Mouse (Mus musculus) spleen, adult 12 weeks (tissue): ENCODE data around the gene Nr2f1.
"Not testable (repeated sequence)": the region's sequence is repeated elsewhere in the genome, so short reads cannot be mapped to it uniquely, and the experiment has no call there.

Experiments used
- DNase-seq: peaks from one replicate; pipeline ENCODE4 v3.0.0; 2022; ENCODE audit warnings: low spot score

The Nr2f1 gene

DNA sequence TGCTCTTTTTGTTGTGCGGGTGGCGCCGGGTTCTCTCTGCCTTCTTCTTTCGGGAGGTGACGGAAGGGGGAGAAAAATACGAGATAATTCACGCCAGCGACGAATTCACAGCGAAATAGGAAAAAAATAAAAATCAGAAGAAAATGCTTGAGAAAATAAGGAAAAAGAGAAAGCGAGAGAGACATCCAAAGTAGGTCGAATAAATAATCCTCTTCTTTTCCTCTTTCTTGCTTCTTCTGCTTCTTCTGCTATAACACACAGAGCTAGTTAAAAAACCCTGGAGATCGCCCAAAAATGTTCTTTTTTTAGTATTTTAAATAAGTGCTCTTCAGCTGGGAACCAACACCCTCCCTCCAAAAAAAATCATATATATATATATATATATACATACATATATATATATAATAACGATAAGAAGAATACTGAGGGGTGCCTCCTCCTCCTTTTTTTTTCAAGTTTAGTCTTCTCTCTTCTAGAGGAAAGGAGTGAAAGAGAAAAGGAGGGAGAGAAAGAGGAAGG is at the start of gene Nr2f1:
Nr2f1 (minus strand) TSS at position 116 of the 519 bp plus-strand sequence.
- no peak for DNase-seq

GRCm38 (mm10) chr13:78221680-78222079 is 22.1 kb upstream of the Nr2f1 start:
- no peak for DNase-seq

DNA sequence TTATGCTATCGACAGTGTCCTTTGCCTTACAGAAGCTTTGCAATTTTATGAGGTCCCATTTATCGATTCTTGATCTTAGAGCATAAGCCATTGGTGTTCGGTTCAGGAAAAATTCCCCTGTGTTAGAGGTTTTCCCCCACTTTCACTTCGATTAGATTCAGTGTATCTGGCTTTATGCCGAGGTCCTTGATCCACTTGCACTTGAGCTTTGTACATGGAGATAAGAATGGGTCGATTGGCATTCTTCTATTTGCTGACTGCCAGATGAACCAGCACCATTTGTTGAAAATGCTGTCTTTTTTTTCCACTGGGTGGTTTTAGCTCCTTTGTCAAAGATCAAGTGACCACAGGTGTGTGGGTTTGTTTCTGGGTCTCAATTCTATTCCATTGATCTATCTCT is 20.7 kb upstream of the Nr2f1 start:
- not testable (repeated sequence) for DNase-seq

DNA sequence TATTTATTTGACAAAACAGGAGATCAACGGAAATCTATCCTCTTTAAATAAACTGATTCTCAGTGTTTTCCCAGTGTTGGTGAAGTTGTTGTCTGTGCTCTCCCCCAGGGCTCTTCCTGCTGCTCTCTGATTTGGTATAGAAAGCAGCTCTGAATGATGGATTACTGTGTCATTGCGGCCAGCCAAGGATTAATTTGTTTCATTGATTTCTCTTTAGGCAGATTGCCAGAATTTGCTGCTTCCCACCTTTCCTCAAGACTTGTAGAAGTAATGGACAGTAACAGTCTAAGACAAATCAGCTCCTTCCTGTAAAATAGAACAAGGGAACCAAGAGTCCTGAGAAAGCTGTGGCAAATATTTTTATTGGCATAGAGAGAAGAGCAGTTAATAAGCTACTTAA is 15.7 kb upstream of the Nr2f1 start:
- no peak for DNase-seq

GRCm38 (mm10) chr13:78213155-78213554 is 13.6 kb upstream of the Nr2f1 start:
- no peak for DNase-seq

DNA sequence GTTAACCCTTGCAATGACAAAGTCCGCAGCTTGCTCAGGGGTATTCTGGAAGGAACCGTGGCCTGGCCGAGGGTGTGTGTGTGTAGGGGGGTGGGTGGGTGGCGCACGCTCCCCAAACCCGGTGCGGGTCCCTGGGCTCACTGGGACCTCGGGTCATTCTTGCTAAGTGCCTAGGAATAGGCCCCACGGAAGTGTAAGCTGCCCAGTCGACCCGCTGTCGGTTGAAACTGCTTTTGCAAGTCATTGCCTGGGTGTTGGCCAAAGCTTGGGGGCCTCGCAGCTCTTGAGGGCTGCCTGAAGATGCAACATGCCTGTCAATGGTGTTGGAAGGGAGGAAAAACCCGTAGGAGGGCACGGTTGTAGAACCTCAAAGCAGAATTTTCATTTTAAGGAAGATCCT is 12.6 kb upstream of the Nr2f1 start:
- DNase-seq, result no peak

- DNase-seq, result no peak
Measured at GRCm38 (mm10) chr13:78211231-78212010, 11.9 kb upstream of the Nr2f1 start.

DNA sequence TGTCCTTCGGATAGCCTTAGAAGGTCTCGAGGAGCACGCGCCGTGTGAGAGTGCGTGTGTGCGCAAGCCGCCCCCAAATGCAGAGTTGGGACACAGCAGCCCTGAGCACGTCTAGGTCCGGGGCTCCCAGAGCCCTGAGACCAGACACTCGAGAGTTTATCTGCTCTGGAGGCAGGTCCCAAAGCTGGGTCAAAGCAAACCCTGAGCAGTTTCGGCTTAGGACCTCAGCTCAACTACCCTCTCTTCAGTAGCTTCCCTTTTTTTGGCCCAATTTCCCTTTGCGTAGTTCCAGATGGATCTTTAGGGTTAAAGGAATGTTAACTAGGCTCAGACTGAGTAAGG is 11.2 kb upstream of the Nr2f1 start:
- no peak for DNase-seq

GRCm38 (mm10) chr13:78210029-78210747 is 10.6 kb upstream of the Nr2f1 start:
- no peak for DNase-seq

- DNase-seq, result no peak
Measured at GRCm38 (mm10) chr13:78209611-78210028, 10.1 kb upstream of the Nr2f1 start.

DNA sequence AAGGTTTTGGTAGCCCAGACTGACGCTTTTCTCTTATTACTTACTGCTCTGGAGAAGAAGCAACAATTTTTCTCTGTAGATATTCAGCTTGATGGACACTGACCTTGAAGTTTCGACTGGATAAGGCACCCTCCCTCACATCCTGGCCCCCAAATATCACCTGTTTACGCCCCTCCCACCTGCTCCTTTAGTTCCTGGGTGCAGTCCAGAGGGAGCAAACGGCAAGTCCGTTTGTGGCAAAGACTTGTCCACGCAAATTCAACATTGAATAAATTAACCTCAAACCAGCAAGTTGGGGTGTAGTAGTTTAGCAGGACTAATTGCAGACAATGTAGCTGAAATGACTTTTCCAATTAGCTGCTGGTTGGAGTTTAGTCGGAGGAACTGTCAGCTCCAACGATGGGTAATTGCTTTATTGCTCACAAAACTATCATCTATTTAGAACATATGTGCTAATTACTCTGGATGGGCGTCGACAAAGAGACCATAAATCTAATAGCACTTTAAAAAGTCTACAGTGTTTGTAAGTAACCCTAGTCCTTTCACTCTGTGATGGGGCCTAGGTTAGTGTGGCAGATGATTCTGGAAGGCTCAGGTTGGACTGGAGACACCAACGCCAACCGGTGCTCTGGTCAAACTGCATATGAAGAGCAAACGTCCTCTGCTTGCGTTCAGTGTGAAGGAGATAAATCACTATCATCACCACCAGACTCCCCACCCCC is 9.3 kb upstream of the Nr2f1 start:
- DNase-seq, result no peak

DNA sequence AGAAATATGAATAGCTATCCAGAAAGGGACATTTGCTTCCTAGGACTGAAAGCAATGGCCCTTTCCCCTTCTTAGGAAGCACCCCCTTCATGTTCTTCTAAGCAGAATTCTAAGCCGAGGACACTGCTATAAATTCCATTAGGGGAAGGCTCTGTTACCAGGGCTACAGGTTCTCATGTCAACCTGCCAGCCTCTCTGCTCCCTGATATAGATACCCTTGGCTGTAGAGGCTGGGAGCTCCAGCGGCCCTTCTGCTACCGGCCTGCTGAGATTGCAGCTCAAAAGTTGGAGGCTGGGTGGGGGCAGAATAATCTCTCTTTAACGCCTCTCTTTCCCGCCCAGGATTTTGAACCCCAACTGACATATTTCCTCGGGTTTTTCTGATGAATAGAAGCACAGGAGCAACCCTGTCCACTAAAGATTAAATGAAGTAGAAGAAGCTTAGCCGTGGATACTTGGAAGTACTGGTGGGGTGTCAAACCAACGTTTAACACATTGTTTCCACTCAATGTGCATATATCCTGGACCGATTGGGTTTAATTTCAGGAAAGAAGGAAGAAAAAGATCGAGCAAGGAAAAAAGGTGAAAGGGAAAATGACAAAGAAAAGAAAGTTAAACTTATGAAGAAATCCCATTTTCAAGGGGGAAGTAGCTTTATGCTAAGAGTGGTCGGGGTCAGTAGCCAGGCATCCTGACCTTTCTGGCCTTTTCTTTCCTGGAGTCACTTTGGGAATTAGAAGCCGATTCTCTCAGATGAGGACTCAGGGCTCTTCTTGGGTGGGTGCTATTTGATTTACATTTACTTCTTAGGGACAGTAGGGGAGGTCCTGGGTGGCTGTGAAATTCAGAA is 8.5 kb upstream of the Nr2f1 start:
- DNase-seq, result no peak

- DNase-seq, result no peak
Measured at GRCm38 (mm10) chr13:78206891-78207430, 7.4 kb upstream of the Nr2f1 start.

- DNase-seq, result no peak
Measured at GRCm38 (mm10) chr13:78205426-78205825, 5.9 kb upstream of the Nr2f1 start.

- no peak for DNase-seq
Measured at GRCm38 (mm10) chr13:78203348-78204061, 3.9 kb upstream of the Nr2f1 start.

GRCm38 (mm10) chr13:78202574-78203347 is 3.2 kb upstream of the Nr2f1 start:
- DNase-seq, result no peak

- DNase-seq, result no peak
Measured at GRCm38 (mm10) chr13:78201871-78202565, 2.5 kb upstream of the Nr2f1 start.

GRCm38 (mm10) chr13:78200991-78201870 is 1.7 kb upstream of the Nr2f1 start:
- no peak for DNase-seq
